Mouse (Mus musculus) bone marrow macrophage, adult 2 months (primary cell): ENCODE results near the gene Gbx2.

Experiments
- CTCF ChIP-seq: IDR thresholded peaks from 2 replicates; pipeline ENCODE4 v1.5.1; 2012; ENCODE audit warnings: low read depth, mild to moderate bottlenecking, low read length, moderate library complexity
- POLR2A ChIP-seq: IDR thresholded peaks from 2 replicates; pipeline ENCODE4 v1.6.1; 2012; ENCODE audit warnings: mild to moderate bottlenecking, low read depth, low read length, borderline replicate concordance

GRCm38 (mm10) chr1:89880193-89880592 is 50.8 kb downstream of the Gbx2 start:
- TF ChIP-seq CTCF (no peak), POLR2A (no peak)
